ENCODE assay signal across 26 mouse cellular contexts in genomic region chr8:70933036-70933435, GRCm38 (mm10). TPM values are rescaled to one million over a fixed set of nuclear protein-coding genes. Genes with fewer than 3 reads are reported as not detected.
"Had no signal": no experiment of that assay in that cellular context is flagged by ENCODE, and none has a peak within 500 bp of the region (broad histone marks: within the 10 kb centered on the region; RNA-seq: fewer than 3 reads in every experiment).

No protein-coding gene starts in this region.

- H3K36me3 ChIP-seq: hindbrain, embryonic 15.5 days; liver, embryonic 12.5 days had no signal

- H3K4me3 ChIP-seq: heart, embryonic 12.5 days; hindbrain, embryonic 13.5 days; hindbrain, embryonic 15.5 days; limb, embryonic 13.5 days; limb, embryonic 15.5 days; liver, embryonic 12.5 days had no signal

- H3K9ac ChIP-seq: heart, embryonic 12.5 days; hindbrain, embryonic 13.5 days; hindbrain, embryonic 15.5 days; limb, embryonic 13.5 days; limb, embryonic 15.5 days; liver, embryonic 12.5 days had no signal

- H3K4me2 ChIP-seq: heart, embryonic 12.5 days; hindbrain, embryonic 13.5 days; hindbrain, embryonic 15.5 days; limb, embryonic 13.5 days; limb, embryonic 15.5 days; liver, embryonic 12.5 days had no signal

- H3K9me3 ChIP-seq: heart, embryonic 12.5 days; hindbrain, embryonic 13.5 days; hindbrain, embryonic 15.5 days; limb, embryonic 13.5 days; limb, embryonic 15.5 days; liver, embryonic 12.5 days had no signal

- H3K27me3 ChIP-seq: heart, embryonic 12.5 days; hindbrain, embryonic 13.5 days; hindbrain, embryonic 15.5 days; limb, embryonic 13.5 days; limb, embryonic 15.5 days; liver, embryonic 12.5 days had no signal

- ATAC-seq: forebrain, embryonic 16.5 days; hindbrain, postnatal 0 days; intestine, embryonic 16.5 days; liver, embryonic 12.5 days had no signal

- H3K4me1 ChIP-seq: heart, embryonic 12.5 days; hindbrain, embryonic 13.5 days; hindbrain, embryonic 15.5 days; limb, embryonic 13.5 days had no signal

- DNase-seq: gastrocnemius, postnatal 10 days; gastrocnemius, postnatal 36 days; heart, adult 18-20 months; heart, postnatal 10 days; kidney, adult 11 months; kidney, adult 8-10 months; kidney, postnatal 14 days; kidney, postnatal 36 days; layer of hippocampus, adult 9-11 months; layer of hippocampus, postnatal 36 days; left cerebral cortex, postnatal 4 days had no signal

- H3K27ac ChIP-seq: hindbrain, embryonic 13.5 days; hindbrain, embryonic 15.5 days; hindbrain, postnatal 0 days; kidney, postnatal 0 days; limb, embryonic 13.5 days; limb, embryonic 15.5 days; liver, embryonic 12.5 days had no signal

RNA-seq across cellular contexts. Expression of gene Slc5a5, which starts 40.5 kb away (rescaled TPM):
- total RNA-seq: heart, adult 18-20 months; heart, adult 8-10 months; heart, postnatal 25 days; hematopoietic stem cell, adult 5-6 weeks; liver, adult 2 months had no signal
- polyA plus RNA-seq: heart, embryonic 14.5 days; liver, adult 2 months had no signal
